Mouse (Mus musculus) myocyte (in vitro differentiated cells): ENCODE data around the gene Kcnk6. TPM values are rescaled to one million over a fixed set of nuclear protein-coding genes. Genes with fewer than 3 reads are reported as not detected.
"Not testable (repeated sequence)": the region's sequence is repeated elsewhere in the genome, so short reads cannot be mapped to it uniquely, and the experiment has no call there.

Source experiments
- H3K27me3 ChIP-seq: one replicate; pipeline ENCODE4 v1.6.1; 2011; ENCODE audit not compliant: control insufficient read depth, insufficient read depth, insufficient read length
- H3K36me3 ChIP-seq: one replicate; pipeline ENCODE4 v1.6.1; 2011; ENCODE audit not compliant: control insufficient read depth, insufficient read depth
- H3K4me2 ChIP-seq: one replicate; pipeline ENCODE4 v1.6.1; 2011; ENCODE audit warnings: low read depth, control low read depth
- H3K4me3 ChIP-seq: one replicate; pipeline ENCODE4 v1.5.1; 2011; ENCODE audit warnings: mild to moderate bottlenecking, control low read depth, moderate library complexity
- H3K79me2 ChIP-seq: one replicate; pipeline ENCODE4 v1.6.1; 2011; ENCODE audit not compliant: control insufficient read depth, insufficient read depth
- H3ac ChIP-seq: one replicate; pipeline ENCODE4 v1.6.1; 2011; ENCODE audit not compliant: control insufficient read depth, insufficient read length
- CEBPB ChIP-seq: IDR thresholded peaks from 2 replicates; pipeline ENCODE4 v1.6.1; 2011; ENCODE audit warnings: mild to moderate bottlenecking, moderate library complexity; ENCODE audit not compliant: poor library complexity, insufficient read depth, severe bottlenecking
- E2F4 ChIP-seq: IDR thresholded peaks from one replicate; pipeline ENCODE4 v1.6.1; 2011; ENCODE audit warnings: mild to moderate bottlenecking, control low read depth, moderate library complexity; ENCODE audit not compliant: insufficient read depth
- MAX ChIP-seq: IDR thresholded peaks from one replicate; pipeline ENCODE4 v1.6.1; 2011; ENCODE audit warnings: low read depth, mild to moderate bottlenecking, control low read depth
- MYOD1 ChIP-seq, 3 experiments: IDR thresholded peaks; one replicate each; pipeline ENCODE4 v1.6.1; 2011; ENCODE audit warnings: control low read depth in 2 of 3, low read depth in 2 of 3, mild to moderate bottlenecking in 2 of 3, moderate library complexity in 1 of 3; ENCODE audit not compliant: insufficient read length in 2 of 3, control insufficient read depth in 1 of 3
- MYOG ChIP-seq, 3 experiments: IDR thresholded peaks; one replicate each; pipeline ENCODE4 v1.6.1; 2011; ENCODE audit warnings: control low read depth in 2 of 3, low read depth in 2 of 3, mild to moderate bottlenecking in 2 of 3; ENCODE audit not compliant: insufficient read length in 2 of 3, control insufficient read depth in 1 of 3, insufficient read depth in 1 of 3
- POLR2A ChIP-seq: IDR thresholded peaks from one replicate; pipeline ENCODE4 v1.6.1; 2011; ENCODE audit warnings: low read depth, mild to moderate bottlenecking, control low read depth, moderate library complexity; ENCODE audit not compliant: insufficient read length
- POLR2AphosphoS2 ChIP-seq: IDR thresholded peaks from one replicate; pipeline ENCODE4 v1.6.1; 2011; ENCODE audit warnings: low read depth, control low read depth; ENCODE audit not compliant: insufficient read length
- REST ChIP-seq: IDR thresholded peaks from one replicate; pipeline ENCODE4 v1.6.1; 2011; ENCODE audit warnings: mild to moderate bottlenecking, control low read depth, moderate library complexity; ENCODE audit not compliant: insufficient read depth, insufficient read length
- SRF ChIP-seq: IDR thresholded peaks from one replicate; pipeline ENCODE4 v1.6.1; 2011; ENCODE audit warnings: low read depth; ENCODE audit not compliant: control insufficient read depth, insufficient read length
- TCF12 ChIP-seq: IDR thresholded peaks from one replicate; pipeline ENCODE4 v1.6.1; 2011; ENCODE audit warnings: mild to moderate bottlenecking, control low read depth; ENCODE audit not compliant: poor library complexity, insufficient read depth, severe bottlenecking
- TCF3 ChIP-seq: IDR thresholded peaks from one replicate; pipeline ENCODE4 v1.6.1; 2011; ENCODE audit warnings: low read depth, control low read depth; ENCODE audit not compliant: insufficient read length
- USF1 ChIP-seq: IDR thresholded peaks from one replicate; pipeline ENCODE4 v1.6.1; 2011; ENCODE audit warnings: low read depth, mild to moderate bottlenecking, control low read depth, moderate library complexity
- polyA plus RNA-seq: library from polyadenylated mRNA; unstranded; fragments of >200 nt; fragmentation: generic; extraction: Trizol; gene quantifications from one replicate; pipeline ENCODE4 v1.2.1, GENCODE M21; 2012; ENCODE audit warnings: missing spikeins

The Kcnk6 gene
- polyA plus RNA-seq, 1 experiment: 0.01 TPM

GRCm38 (mm10) chr7:29244732-29245416 lies 12.6 kb upstream of the Kcnk6 start:
- no peak overlapping the region for H3ac ChIP-seq
- TF ChIP-seq POLR2AphosphoS2 (no peak), REST (no peak), USF1 (no peak), MAX (no peak), CEBPB (no peak), SRF (no peak), E2F4 (no peak), TCF12 (no peak), MYOD1 (IDR thresholded peaks at IDR 0.05; ENCODE audit: control insufficient read depth in 1 of 3, insufficient read length in 2 of 3, low read depth in 2 of 3) (no peak), POLR2A (no peak), TCF3 (no peak)
- H3K36me3 ChIP-seq: no peaks in the 10 kb centered on the region
- H3K4me3 ChIP-seq: no peak overlapping the region
- no peaks in the 10 kb centered on the region for H3K79me2 ChIP-seq
- H3K27me3 ChIP-seq: no peaks in the 10 kb centered on the region
- no peak overlapping the region for H3K4me2 ChIP-seq

- H3K27me3 ChIP-seq: no peaks in the 10 kb centered on the region
- peak within 1 kb of the TSS; percentile 57 for H3K4me3 ChIP-seq
- H3ac ChIP-seq: peak within 1 kb of the TSS; percentile 65
- TF ChIP-seq E2F4 (peak; percentile 1), REST (no peak), TCF12 (no peak), CEBPB (no peak), MYOG (IDR thresholded peaks at IDR 0.05; ENCODE audit: control insufficient read depth in 1 of 3, insufficient read depth in 1 of 3, insufficient read length in 2 of 3, low read depth in 2 of 3) (peak in 2 of 3 experiments; percentile 59 to 81), USF1 (no peak), MYOD1 (IDR thresholded peaks at IDR 0.05; ENCODE audit: control insufficient read depth in 1 of 3, insufficient read length in 2 of 3, low read depth in 2 of 3) (peak in 2 of 3 experiments; percentile 44 to 83), POLR2AphosphoS2 (peak; percentile 77), POLR2A (peak; percentile 84), TCF3 (no peak), MAX (no peak), SRF (peak; percentile 41)
- H3K36me3 ChIP-seq: no peaks in the 10 kb centered on the region
- peaks cover 11% of the 10 kb centered on the region for H3K79me2 ChIP-seq
- peak within 1 kb of the TSS; percentile 87 for H3K4me2 ChIP-seq
Observed at GRCm38 (mm10) chr7:29238019-29238967, 6.0 kb upstream of the Kcnk6 start, which contains the start of gene Yif1b. Gene Yif1b, plus strand, starts transcription at chr7:29238329.

- Histone ChIP-seq H3K79me2 (peaks cover 11% of the 10 kb centered on the region), H3K4me2 (peak overlapping the region; percentile 87), H3ac (peak overlapping the region; percentile 65), H3K4me3 (peak overlapping the region; percentile 57)
- H3K36me3 ChIP-seq, H3K27me3 ChIP-seq: not testable (repeated sequence)
Observed at GRCm38 (mm10) chr7:29237596-29237995, 5.3 kb upstream of the Kcnk6 start.

GRCm38 (mm10) chr7:29236593-29236992 lies 4.3 kb upstream of the Kcnk6 start:
- no peak for TF ChIP-seq POLR2AphosphoS2
- TF ChIP-seq REST: no peak
- TF ChIP-seq SRF: no peak
- no peaks in the 10 kb centered on the region for H3K36me3 ChIP-seq
- no peak overlapping the region for H3ac ChIP-seq
- H3K79me2 ChIP-seq: peaks cover 11% of the 10 kb centered on the region
- H3K27me3 ChIP-seq: no peaks in the 10 kb centered on the region
- H3K4me3 ChIP-seq: no peak overlapping the region
- H3K4me2 ChIP-seq: no peak overlapping the region

- TF ChIP-seq POLR2A (no peak), CEBPB (no peak), MAX (no peak), E2F4 (no peak), TCF12 (no peak)
Observed at GRCm38 (mm10) chr7:29234661-29235060, 2.3 kb upstream of the Kcnk6 start.

More at GRCm38 (mm10) chr7:29234661-29235060, 2.3 kb upstream of the Kcnk6 start:
- no peaks in the 10 kb centered on the region for H3K36me3 ChIP-seq
- no peak overlapping the region for H3ac ChIP-seq
- H3K27me3 ChIP-seq: no peaks in the 10 kb centered on the region
- no peak overlapping the region for H3K4me2 ChIP-seq
- H3K79me2 ChIP-seq: peaks cover 11% of the 10 kb centered on the region
- no peak overlapping the region for H3K4me3 ChIP-seq
